Mouse (Mus musculus): ENCODE data around the gene Camk1d.

DNA sequence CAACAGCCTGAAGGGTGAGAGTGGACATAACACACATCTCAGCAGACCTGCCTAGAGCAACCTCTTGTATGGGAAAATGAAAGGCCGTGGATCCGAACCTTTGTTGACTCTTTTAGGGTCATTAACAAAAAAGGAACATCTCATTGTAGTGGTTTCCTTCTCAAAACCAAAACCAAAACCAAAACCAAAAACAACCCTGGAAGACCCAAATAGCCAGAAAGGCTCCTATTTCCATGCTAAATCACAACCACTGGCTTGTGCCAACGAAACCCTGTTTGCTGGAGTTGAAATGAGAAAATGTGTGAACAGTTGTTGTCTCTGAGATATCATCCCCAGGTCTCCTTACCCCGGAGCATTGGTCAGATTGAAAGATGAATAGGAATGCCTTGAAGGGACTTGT, 321.8 kb downstream of the Camk1d start:
- TF ChIP-seq CTCF (IDR thresholded peaks at IDR 0.05; ENCODE audit: insufficient read depth, low read depth, low read length) (no peak), POLR2A (IDR thresholded peaks at IDR 0.05; ENCODE audit: insufficient read depth, low read depth, low read length) (no peak)
